Comparison of ENCODE assay signal across 8 mouse cellular contexts in the genomic region with DNA sequence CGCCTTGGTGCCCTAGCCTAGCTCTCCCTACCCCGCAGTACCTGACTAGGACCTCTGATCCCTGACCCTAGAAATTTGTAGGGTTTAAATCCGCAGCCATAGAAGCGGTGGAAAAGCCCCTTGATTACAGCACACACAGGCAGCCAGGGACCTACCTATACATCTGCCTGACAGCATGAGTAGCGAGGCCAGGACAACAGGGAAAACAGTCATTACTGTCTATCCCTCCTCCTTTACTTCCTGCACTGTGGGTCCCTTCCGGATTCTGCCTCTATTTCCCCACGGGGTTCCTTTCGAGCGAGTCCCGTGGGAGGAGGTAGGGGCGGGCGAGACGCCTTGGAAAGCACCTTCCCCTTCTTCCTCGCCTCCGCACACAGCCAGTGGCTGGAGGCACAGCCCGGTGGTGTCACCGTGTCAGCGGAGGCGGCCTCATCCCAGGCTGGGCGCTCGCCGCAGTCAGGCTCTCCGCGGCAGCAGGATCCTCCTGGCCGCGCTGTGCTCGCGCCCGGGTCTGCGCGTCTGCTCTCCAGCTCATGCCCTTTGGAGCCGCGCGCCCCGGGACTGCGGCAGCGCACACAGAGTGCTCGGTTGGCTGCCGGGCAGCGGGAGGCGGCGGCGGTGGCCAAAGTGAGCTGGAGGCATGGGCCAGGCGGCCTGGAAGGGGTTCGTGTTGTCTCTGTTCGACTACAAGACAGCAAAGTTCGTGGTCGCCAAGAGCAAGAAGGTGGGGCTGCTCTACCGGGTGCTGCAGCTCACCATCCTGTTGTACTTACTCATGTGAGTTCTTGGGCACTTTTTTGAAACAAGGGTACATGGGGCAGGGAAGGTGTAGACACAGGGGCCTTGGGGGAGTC. TPM values are rescaled to one million over a fixed set of nuclear protein-coding genes. Genes with fewer than 3 reads are reported as not detected.
DNase-seq lines count a peak whose midpoint lies in the region; ATAC-seq and TF ChIP-seq lines count a peak whose summit lies in the region.

A gene (plus strand): TSS at position 465 of the 854 bp plus-strand sequence.

- 3% methylated on average over 49 of the region's 49 CpGs for WGBS in forebrain, embryonic 16.5 days
- WGBS in hindbrain, embryonic 15.5 days = 3% methylated on average over 49 of the region's 49 CpGs
- WGBS in liver, adult 2 months = 4% methylated on average over 49 of the region's 49 CpGs

- H3K9me3 ChIP-seq in erythroblast, embryonic 14.5 days (ENCODE audit: control insufficient read depth, low read length) = no peaks in the 10 kb centered on the region
- H3K9me3 ChIP-seq in forebrain, embryonic 16.5 days (ENCODE audit: control insufficient read depth, low read length) = no peaks in the 10 kb centered on the region
- H3K9me3 ChIP-seq in hindbrain, embryonic 15.5 days = no peaks in the 10 kb centered on the region

- peak within 1 kb of the TSS; percentile 62 for H3ac ChIP-seq in myocyte (ENCODE audit: control insufficient read depth, insufficient read length)

- H3K79me2 ChIP-seq in liver, adult 2 months (ENCODE audit: control insufficient read depth, insufficient read depth, low read length) = no peaks in the 10 kb centered on the region
- H3K79me2 ChIP-seq in myocyte (ENCODE audit: control insufficient read depth, insufficient read depth) = no peaks in the 10 kb centered on the region

- H3K4me1 ChIP-seq in erythroblast, embryonic 14.5 days (ENCODE audit: control insufficient read depth) = peaks cover 4% of the 10 kb centered on the region
- 0 out of 2 replicates have a peak, but pooled peaks cover 5% of the 10 kb centered on the region for H3K4me1 ChIP-seq in forebrain, embryonic 16.5 days (replicated peaks; ENCODE audit: control insufficient read depth, insufficient read depth, low read length)
- H3K4me1 ChIP-seq in hindbrain, embryonic 15.5 days (replicated peaks) = peaks cover 14% of the 10 kb centered on the region
- H3K4me1 ChIP-seq in liver, adult 2 months (ENCODE audit: control insufficient read depth, insufficient read depth, low read length) = peaks cover 3% of the 10 kb centered on the region; the same call in 1 of the 2 replicates

- H3K36me3 ChIP-seq in erythroblast, embryonic 14.5 days (ENCODE audit: control insufficient read depth) = no peaks in the 10 kb centered on the region
- no peaks in the 10 kb centered on the region for H3K36me3 ChIP-seq in forebrain, embryonic 16.5 days (ENCODE audit: control insufficient read depth, insufficient read depth)
- H3K36me3 ChIP-seq in hindbrain, embryonic 15.5 days = no peaks in the 10 kb centered on the region
- H3K36me3 ChIP-seq in liver, adult 2 months (ENCODE audit: control insufficient read depth, insufficient read depth, low read length) = no peaks in the 10 kb centered on the region
- H3K36me3 ChIP-seq in myocyte (ENCODE audit: control insufficient read depth, insufficient read depth) = no peaks in the 10 kb centered on the region

- no peak for TF ChIP-seq POLR2A in liver, adult 2 months (IDR thresholded peaks at IDR 0.05; ENCODE audit: extremely low read depth, insufficient read depth, low read length)
- TF ChIP-seq POLR2A in myocyte (IDR thresholded peaks at IDR 0.05; ENCODE audit: insufficient read length, low read depth) = peak; percentile 56

- no peak for ATAC-seq in erythroblast, adult 5-6 weeks (replicated peaks; ENCODE audit: low FRiP score, poor library complexity, severe bottlenecking)
- ATAC-seq in forebrain, embryonic 16.5 days = 0 out of 2 replicates have a peak, but pooled peaks have one; percentile 45
- peak; percentile 79; the same call in 1 of the 2 replicates for ATAC-seq in hindbrain, embryonic 15.5 days (ENCODE audit: low FRiP score, low read depth)

- peaks cover 44% of the 10 kb centered on the region for H3K27me3 ChIP-seq in erythroblast, embryonic 14.5 days (ENCODE audit: control insufficient read depth)
- peaks cover 17% of the 10 kb centered on the region; the same call in 1 of the 2 replicates for H3K27me3 ChIP-seq in forebrain, embryonic 16.5 days (replicated peaks; ENCODE audit: control insufficient read depth, insufficient read depth, low read length)
- peaks cover 16% of the 10 kb centered on the region; the same call in 1 of the 2 replicates for H3K27me3 ChIP-seq in hindbrain, embryonic 15.5 days
- H3K27me3 ChIP-seq in liver, adult 2 months (ENCODE audit: control insufficient read depth, insufficient read depth, low read length) = no peaks in the 10 kb centered on the region
- H3K27me3 ChIP-seq in myocyte (ENCODE audit: control insufficient read depth, insufficient read depth, insufficient read length) = no peaks in the 10 kb centered on the region

- H3K27ac ChIP-seq in forebrain, embryonic 16.5 days (ENCODE audit: low read length) = no peak within 1 kb of the TSS
- no peak within 1 kb of the TSS for H3K27ac ChIP-seq in hindbrain, embryonic 15.5 days (replicated peaks)
- no peak within 1 kb of the TSS for H3K27ac ChIP-seq in liver, adult 2 months (replicated peaks; ENCODE audit: insufficient read depth, low read depth, low read length)

- no peak for TF ChIP-seq CTCF in liver, adult 2 months (IDR thresholded peaks at IDR 0.05; ENCODE audit: low read depth, low read length)

- peak within 1 kb of the TSS; percentile 28 for H3K9ac ChIP-seq in forebrain, embryonic 16.5 days (replicated peaks; ENCODE audit: low read depth, low read length)
- H3K9ac ChIP-seq in hindbrain, embryonic 15.5 days = peak within 1 kb of the TSS; percentile 49
- peak within 1 kb of the TSS; percentile 32 for H3K9ac ChIP-seq in liver, adult 2 months (ENCODE audit: low read depth, low read length)

- peak; percentile 72 for DNase-seq in adrenal gland, adult 2 months
- peak; percentile 36 for DNase-seq in liver, adult 2 months (ENCODE audit: extremely low read depth, low read depth, low spot score)
- no peak for DNase-seq in layer of hippocampus, postnatal 36 days

- H3K4me2 ChIP-seq in forebrain, embryonic 16.5 days (ENCODE audit: low read length) = peak within 1 kb of the TSS; percentile 58
- H3K4me2 ChIP-seq in hindbrain, embryonic 15.5 days = peak within 1 kb of the TSS; percentile 93
- H3K4me2 ChIP-seq in myocyte (ENCODE audit: low read depth) = peak within 1 kb of the TSS; percentile 64

- H3K4me3 ChIP-seq in erythroblast, embryonic 14.5 days (replicated peaks) = peak within 1 kb of the TSS; percentile 3
- peak within 1 kb of the TSS; percentile 36 for H3K4me3 ChIP-seq in forebrain, embryonic 16.5 days (replicated peaks; ENCODE audit: low read length)
- peak within 1 kb of the TSS; percentile 47 for H3K4me3 ChIP-seq in hindbrain, embryonic 15.5 days
- peak within 1 kb of the TSS; percentile 51; the same call in 1 of the 2 replicates for H3K4me3 ChIP-seq in liver, adult 2 months (ENCODE audit: insufficient read depth, low read depth, low read length)
- peak within 1 kb of the TSS; percentile 20 for H3K4me3 ChIP-seq in myocyte

TF ChIP-seq in myocyte, 11 proteins besides CTCF, POLR2A, EP300 and RAD21:
- TF ChIP-seq SRF (IDR thresholded peaks at IDR 0.05; ENCODE audit: control insufficient read depth, insufficient read length, low read depth) (no peak), USF1 (IDR thresholded peaks at IDR 0.05; ENCODE audit: low read depth) (no peak), CEBPB (IDR thresholded peaks at IDR 0.05; ENCODE audit: insufficient read depth, poor library complexity, severe bottlenecking) (no peak), MYOD1 (IDR thresholded peaks at IDR 0.05; ENCODE audit: control insufficient read depth in 1 of 3, insufficient read length in 2 of 3, low read depth in 2 of 3) (peak in 1 of 3 experiments; percentile 21), TCF3 (IDR thresholded peaks at IDR 0.05; ENCODE audit: insufficient read length, low read depth) (no peak), MYOG (IDR thresholded peaks at IDR 0.05; ENCODE audit: control insufficient read depth in 1 of 3, insufficient read depth in 1 of 3, insufficient read length in 2 of 3, low read depth in 2 of 3) (peak in 2 of 3 experiments; percentile 11 to 31), POLR2AphosphoS2 (IDR thresholded peaks at IDR 0.05; ENCODE audit: insufficient read length, low read depth) (no peak), TCF12 (IDR thresholded peaks at IDR 0.05; ENCODE audit: insufficient read depth, poor library complexity, severe bottlenecking) (no peak)
TF ChIP-seq in myocyte: peak in this region for 2.

RNA-seq across cellular contexts. Expression of the gene that starts here (rescaled TPM):
- not detected in 2 replicates for polyA plus RNA-seq in erythroblast, embryonic 14.5 days (2012)
- not detected in 2 replicates for total RNA-seq in erythroblast, adult 5-6 weeks (2015; ENCODE audit: low replicate concordance)
- total RNA-seq in erythroblast, adult 5-6 weeks (2017; ENCODE audit: low replicate concordance) = not detected in 2 replicates
- total RNA-seq in adrenal gland, adult 2 months (2021) = 10 to 100 TPM in 1 of 2 experiments, 1 to 10 TPM in 1; 4.4 to 10.9 TPM
- polyA plus RNA-seq in adrenal gland, adult 2 months (2012; rRNA removed) = 2.3 and 2.9 TPM in 2 replicates
- polyA plus RNA-seq in forebrain, embryonic 16.5 days (2015; fragmentation: Nextera tagmentation; extraction: Ambion mirVana) = 1.1 and 1.3 TPM in 2 replicates
- polyA plus RNA-seq in hindbrain, embryonic 15.5 days (2015; fragmentation: Nextera tagmentation; extraction: Ambion mirVana) = 0.43 and 0.49 TPM in 2 replicates
- 0.09 TPM in 1 of 2 replicates, not detected in the other for total RNA-seq in liver, adult 2 months (2014; rRNA removed)
- polyA plus RNA-seq in liver, adult 2 months (2012; rRNA removed) = 0.06 TPM in 1 of 2 replicates, not detected in the other
- 3.5 TPM for polyA plus RNA-seq in myocyte (2012; fragmentation: generic; extraction: Trizol)
- total RNA-seq in layer of hippocampus, postnatal 36 days (2021) = 1 to 10 TPM; 2.3 to 3.4 TPM

Comparison
In these comparisons a context has a peak if more than half of its experiments do, and no peak if none do; other contexts are left out.
1. Peak in ATAC-seq, H3K4me3 ChIP-seq, H3K9ac ChIP-seq and H3K4me2 ChIP-seq in hindbrain, embryonic 15.5 days; RNA of the gene not detected or under 1 TPM.
2. Peak in DNase-seq, H3K4me3 ChIP-seq and H3K9ac ChIP-seq in liver, adult 2 months; RNA of the gene not detected or under 1 TPM.